Mouse (Mus musculus) left cerebral cortex, postnatal 36 days (tissue): ENCODE measurements around the gene Gm12845. TPM values are rescaled to one million over a fixed set of nuclear protein-coding genes. Genes with fewer than 3 reads are reported as not detected.
"Not testable (repeated sequence)": the region's sequence is repeated elsewhere in the genome, so short reads cannot be mapped to it uniquely, and the experiment has no call there.

Source experiments
- DNase-seq, 2 experiments: peaks; one replicate each; pipeline ENCODE4 v3.0.0; 2021 to 2022; ENCODE audit warnings: low spot score in 2 of 2, mixed read lengths in 1 of 2
- intact Hi-C: fragments of 180-260 bp; cut with DNase I; formaldehyde crosslinking; loops from one replicate; pipeline ENCODE4 v1.15.1; 2025
- total RNA-seq, 2 experiments: library from RNA; stranded (reverse); gene quantifications; 2 replicates each; pipeline ENCODE4 v1.2.3; 2021

Gm12845 gene
- not detected for total RNA-seq

- intact Hi-C loops, result no loop called here
Observed at GRCm38 (mm10) chr4:117724112-117724511, at the start of gene Gm12845. Gm12845 (plus strand) TSS chr4:117724412.

DNA sequence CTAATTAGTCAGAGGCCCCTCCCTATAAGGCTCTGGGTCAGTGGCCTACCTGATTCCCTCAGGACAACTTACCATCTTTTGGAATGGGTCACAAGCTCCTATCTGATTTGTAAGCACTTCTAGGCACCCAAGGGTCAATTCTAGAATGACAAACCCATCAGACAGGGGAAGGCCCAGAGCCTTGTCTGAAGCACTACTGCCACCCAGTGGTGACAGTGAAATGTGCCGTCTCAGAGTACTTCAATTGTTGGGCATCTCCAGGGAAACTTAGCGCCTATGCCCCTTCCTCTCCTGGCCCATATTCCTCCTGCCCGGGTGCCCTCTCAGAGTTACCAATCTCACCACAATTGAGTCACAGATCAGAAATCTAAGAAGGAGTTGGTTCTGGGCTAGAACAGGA is 47.3 kb upstream of the Gm12845 start:
- intact Hi-C loops, result loop anchor here (1.0 to 5.0 kb wide), 3 partner anchors 49 to 405 kb away; no protein-coding TSS in a partner anchor
- peak; percentile 57 to 68 for DNase-seq

More at GRCm38 (mm10) chr4:117724112-117724511, at the start of gene Gm12845:
- DNase-seq, result no peak

DNA sequence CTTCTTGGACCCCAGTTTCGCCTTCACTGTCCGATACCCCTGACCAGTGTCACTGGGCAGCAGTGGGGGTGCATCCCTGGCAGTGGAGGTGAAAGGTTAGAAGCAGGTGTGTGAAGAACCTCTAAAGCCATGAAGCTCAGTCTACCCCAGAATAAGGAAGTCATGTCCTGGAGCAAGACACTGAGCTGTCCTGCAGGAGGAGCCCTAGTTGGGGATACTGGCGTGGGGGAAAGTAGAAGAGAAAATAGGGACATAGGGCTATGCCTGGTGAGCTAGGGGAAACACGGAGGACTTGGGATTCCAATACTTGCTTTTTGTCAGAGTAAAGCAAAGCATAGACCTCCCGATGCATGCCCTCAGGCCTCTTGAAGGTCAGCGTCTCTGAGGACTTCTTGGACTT is 43.2 kb upstream of the Gm12845 start:
- intact Hi-C loops, result no loop called here
- DNase-seq, result no peak

- DNase-seq, result peak; percentile 86
- intact Hi-C loops, result no loop called here
Observed at GRCm38 (mm10) chr4:117681931-117682461, 42.2 kb upstream of the Gm12845 start, which contains the start of gene Dmap1. Dmap1 (minus strand) TSS chr4:117682273.

GRCm38 (mm10) chr4:117682463-117682862 is 41.7 kb upstream of the Gm12845 start:
- intact Hi-C loops, result no loop called here

DNA sequence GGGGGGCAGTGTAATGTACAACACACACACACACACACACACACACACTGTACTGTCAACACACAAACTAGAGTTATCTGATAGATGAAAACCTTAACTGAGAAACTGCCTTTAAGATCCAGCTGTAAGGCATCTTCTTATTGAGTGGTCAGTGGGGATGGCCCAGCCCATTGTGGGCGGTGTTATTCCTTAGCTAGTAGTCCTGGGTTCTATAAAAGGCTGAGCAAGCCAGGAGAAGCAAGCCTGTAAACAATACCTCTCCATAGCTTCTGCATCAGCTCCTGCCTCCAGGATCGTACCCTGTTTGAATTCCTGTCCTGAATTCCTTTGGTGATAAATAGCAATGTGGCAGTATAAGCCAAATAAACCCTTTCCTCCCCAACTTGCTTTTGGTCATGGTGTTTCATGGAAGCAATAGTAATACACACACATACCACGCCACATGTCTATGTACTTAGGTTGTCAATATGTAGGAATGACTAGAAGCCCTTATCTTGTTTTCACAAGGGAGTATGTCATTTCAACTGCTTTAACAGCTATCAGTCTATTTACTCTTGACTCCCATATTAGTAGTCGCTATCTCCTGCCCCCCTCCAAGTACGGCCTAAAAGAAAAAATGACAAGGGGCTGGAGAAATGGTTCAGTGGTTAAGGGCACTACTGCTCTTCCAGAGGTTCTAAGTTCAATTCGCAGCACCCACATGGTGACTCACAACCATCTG is 41.0 kb upstream of the Gm12845 start:
- DNase-seq, result no peak

More at GRCm38 (mm10) chr4:117682463-117682862, 41.7 kb upstream of the Gm12845 start:
- no peak for DNase-seq

GRCm38 (mm10) chr4:117686354-117686753 is 37.9 kb upstream of the Gm12845 start:
- DNase-seq, result no peak
- intact Hi-C loops, result no loop called here

More for the DNA sequence above, 41.0 kb upstream of the Gm12845 start:
- intact Hi-C loops, result no loop called here

GRCm38 (mm10) chr4:117705361-117705760 is 18.9 kb upstream of the Gm12845 start:
- DNase-seq, result peak; percentile 12 to 42
- intact Hi-C loops, result loop anchor here (1.0 kb wide), 1 partner anchor 66 kb away; no protein-coding TSS in a partner anchor

DNA sequence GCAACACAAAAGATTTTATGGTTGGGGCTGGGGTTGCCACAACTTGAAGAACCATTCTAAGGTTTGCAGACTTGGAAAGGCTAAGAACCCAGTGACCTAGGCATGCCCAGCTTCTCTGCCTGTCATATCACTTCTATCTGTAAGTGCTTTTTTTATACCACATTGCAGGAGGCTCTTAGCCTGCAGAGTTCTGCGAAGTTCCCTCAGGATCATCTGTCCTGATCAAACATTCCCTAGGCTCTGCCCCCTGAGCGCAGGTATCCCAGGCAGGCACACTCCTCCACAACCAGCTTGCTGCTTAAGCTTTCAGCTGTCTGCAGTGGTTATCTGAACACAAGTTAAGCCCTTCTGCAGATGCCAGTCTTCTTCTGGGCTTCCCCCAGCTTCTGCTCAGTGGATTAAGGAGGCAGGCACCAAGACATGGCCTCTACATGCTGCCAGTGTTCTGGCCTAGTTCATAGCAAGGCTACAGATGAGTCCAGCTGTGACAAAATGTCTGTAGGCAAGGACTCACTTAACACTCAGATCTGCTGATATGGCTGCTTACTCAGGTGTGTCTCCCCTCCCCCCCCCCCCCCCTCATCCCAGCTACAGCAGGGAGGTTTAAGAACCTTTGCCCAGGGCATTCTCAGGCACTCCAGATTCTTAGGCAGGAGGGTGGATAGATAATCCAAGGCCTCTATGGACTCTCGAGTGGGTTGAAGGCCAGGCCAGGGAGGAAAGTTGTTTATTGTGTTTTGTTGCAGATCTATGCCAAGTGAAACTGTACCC is 15.2 kb upstream of the Gm12845 start:
- no peak for DNase-seq
- intact Hi-C loops, result no loop called here

GRCm38 (mm10) chr4:117712314-117712713 is 11.9 kb upstream of the Gm12845 start:
- DNase-seq, result no peak
- intact Hi-C loops, result no loop called here

DNA sequence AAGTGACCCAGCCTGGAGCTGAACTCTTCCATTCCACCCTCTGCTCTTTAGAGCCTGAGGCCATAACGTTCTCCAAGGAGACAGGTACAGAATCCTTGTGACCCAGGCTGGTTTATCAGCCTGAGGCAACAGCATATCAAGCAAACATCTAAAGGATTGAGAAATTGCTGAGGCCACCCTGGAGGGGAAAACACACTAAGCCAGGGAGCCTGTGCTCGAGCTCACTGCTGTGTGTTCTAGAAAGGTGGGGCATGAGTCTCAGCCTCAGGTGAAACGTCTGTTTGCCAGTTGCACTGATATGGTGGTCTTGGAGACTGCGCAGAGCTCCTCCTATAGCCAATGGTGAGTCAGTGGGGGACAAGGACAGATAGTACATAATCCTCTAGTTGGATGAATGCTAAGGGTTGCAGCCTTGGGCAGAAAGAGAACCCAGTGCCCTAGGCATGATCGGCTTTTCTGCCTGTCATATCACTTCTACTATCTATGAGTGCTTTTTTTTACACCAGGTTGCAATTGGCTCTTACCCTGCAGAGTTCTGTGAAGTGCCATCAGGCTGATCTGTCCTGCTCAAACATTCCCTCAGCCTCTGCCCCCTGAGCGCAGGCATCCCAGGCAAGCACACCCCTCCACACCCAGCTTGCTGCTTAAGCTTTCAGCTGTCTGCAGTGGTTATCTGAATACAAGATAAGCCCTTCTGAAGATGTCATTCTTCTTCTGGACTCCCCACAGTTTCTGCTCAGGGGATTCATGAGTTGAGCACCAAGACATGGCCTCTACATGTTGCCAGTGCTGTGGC is 10.7 kb upstream of the Gm12845 start:
- DNase-seq, result no peak
- intact Hi-C loops, result no loop called here

GRCm38 (mm10) chr4:117731926-117732325 is 7.7 kb downstream of the Gm12845 start:
- intact Hi-C loops, result no loop called here
- DNase-seq, result no peak

DNA sequence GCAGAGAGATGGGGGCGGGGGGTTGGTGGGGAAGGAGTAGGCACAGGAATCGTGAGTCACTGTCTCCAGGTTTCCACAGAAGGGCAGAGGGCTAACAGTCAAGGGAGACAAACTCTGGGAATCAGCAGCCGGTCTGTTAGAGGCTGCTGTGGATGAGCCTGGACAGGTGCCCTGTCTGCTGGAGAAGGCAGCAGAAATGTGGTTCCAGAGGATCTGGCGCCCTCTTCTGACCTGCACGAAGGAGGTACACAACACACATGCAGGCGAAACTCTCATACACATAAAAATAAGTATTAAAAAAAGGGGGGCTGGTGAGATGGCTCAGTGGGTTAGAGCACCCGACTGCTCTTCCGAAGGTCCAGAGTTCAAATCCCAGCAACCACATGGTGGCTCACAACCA is 13.3 kb downstream of the Gm12845 start:
- intact Hi-C loops, result no loop called here
- DNase-seq, result no peak

- intact Hi-C loops, DNase-seq: not testable (repeated sequence)
Observed at GRCm38 (mm10) chr4:117752469-117752868, 28.3 kb downstream of the Gm12845 start.

GRCm38 (mm10) chr4:117760151-117760550 is 35.9 kb downstream of the Gm12845 start:
- intact Hi-C loops, result no loop called here
- DNase-seq, result no peak

- intact Hi-C loops, result no loop called here
- no peak for DNase-seq
Observed at GRCm38 (mm10) chr4:117765416-117765815, 41.2 kb downstream of the Gm12845 start, which contains the start of gene Klf17. Klf17 (minus strand) TSS chr4:117765648.

DNA sequence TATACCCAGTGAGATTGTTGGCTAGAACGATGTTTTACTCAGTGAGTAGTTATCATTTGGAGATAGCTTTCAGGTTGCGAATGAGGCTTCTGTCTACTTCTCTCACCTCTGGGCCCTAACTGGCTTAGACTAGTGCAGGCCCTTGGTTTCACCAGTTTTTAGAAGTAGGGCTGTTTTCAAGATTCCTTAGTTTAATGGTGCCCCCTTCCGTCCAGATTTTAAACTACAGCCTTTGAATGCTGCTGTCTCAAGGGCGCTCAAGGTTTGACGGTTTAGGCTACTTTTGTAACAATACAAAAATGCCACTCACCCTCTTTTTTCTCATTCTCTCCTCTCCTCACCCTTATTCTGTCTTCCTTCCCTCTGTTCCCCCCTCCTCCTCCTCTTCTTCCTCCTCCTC is 46.7 kb downstream of the Gm12845 start:
- intact Hi-C loops, result loop anchor here (1.0 kb wide), 1 partner anchor 66 kb away; no protein-coding TSS in a partner anchor
- peak; percentile 51 to 67 for DNase-seq

GRCm38 (mm10) chr4:117772960-117773359 is 48.7 kb downstream of the Gm12845 start:
- intact Hi-C loops, result no loop called here
- DNase-seq, result no peak
